Mouse (Mus musculus): ENCODE data around the gene Olfr805. TPM values are rescaled to one million over a fixed set of nuclear protein-coding genes. Genes with fewer than 3 reads are reported as not detected.

Gene Olfr805
- not detected for total RNA-seq (2021)
- long read RNA-seq, experiment 1 = 0 reads
- long read RNA-seq, experiment 2 = 0 reads

DNA sequence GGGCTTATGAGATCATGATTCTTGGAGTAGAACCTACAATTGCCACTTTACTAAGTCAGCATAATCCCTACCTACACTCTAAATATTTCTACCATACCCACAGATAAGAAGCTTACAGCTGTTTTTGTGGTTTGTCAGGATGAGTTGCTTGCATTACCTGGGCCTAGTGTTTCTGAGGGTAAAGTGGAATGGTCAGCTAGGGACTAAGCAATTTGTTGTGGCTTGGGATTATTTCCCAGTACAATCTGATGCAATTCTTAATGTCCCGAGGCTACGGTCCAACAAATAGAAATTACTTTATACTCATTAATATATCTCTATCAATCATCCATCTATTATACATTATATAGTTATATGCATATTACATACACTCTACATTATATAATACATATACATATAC is at the start of gene Olfr805:
TSS of gene Olfr805 (minus strand) at position 101 of the 400 bp plus-strand sequence.
- Histone ChIP-seq H3K27ac (no peak within 1 kb of the TSS), H3K4me3 (no peak within 1 kb of the TSS)
- DNase-seq (ENCODE audit: extremely low spot score in 1 of 2, low spot score in 2 of 2) = no peak
- TF ChIP-seq CTCF (IDR thresholded peaks at IDR 0.05) = no peak
- intact Hi-C loops (cut with DNase I) = no loop called here

DNA sequence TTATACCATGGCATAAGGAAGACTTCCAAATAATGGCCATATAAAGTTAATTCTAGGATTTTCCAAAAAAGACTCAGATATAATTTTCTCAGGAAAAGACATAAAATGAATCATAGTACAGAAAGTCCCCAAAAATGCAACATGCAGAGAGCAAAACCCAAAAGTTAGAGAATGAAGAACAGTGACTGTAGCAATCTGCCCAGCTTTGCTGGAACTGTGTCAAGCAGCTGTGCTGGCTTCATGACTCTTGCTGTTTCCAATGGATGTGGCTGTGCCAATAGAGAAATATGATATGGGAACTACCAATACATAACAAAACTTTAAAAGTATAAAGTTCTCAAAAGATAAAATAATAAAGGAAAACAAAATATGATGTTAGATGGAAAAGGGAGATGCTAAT is 48.9 kb upstream of the Olfr805 start:
- H3K4me3 ChIP-seq = no peak overlapping the region

DNA sequence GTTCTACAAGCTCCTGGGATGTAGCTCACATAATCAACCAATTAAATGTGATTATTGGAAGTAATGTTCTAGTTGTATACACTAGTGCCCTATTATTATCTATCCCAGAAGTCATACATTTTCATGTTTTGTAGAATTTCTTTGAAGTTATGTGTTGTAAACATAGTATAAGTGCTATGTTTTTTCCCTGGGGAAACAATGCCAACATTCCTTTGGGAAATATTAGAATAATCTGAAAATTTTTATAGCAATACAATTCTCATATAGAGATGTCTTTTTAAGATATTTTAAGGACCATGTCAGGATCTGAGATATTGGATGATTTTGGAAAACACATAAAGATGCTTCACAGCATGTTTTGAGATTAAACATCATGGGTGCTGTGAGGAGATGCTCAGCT is 45.2 kb upstream of the Olfr805 start, which contains the start of gene Olfr809:
TSS of gene Olfr809 (plus strand) at position 301 of the 400 bp plus-strand sequence.
- TF ChIP-seq CTCF (IDR thresholded peaks at IDR 0.05) = no peak
- no peak within 1 kb of the TSS for H3K4me3 ChIP-seq
- intact Hi-C loops (cut with DNase I) = no loop called here
- H3K27ac ChIP-seq = no peak within 1 kb of the TSS
- no peak for DNase-seq (ENCODE audit: extremely low spot score in 1 of 2, low spot score in 2 of 2)

More for the DNA sequence above, 48.9 kb upstream of the Olfr805 start:
- H3K27ac ChIP-seq = no peak overlapping the region
- no peak for TF ChIP-seq CTCF (IDR thresholded peaks at IDR 0.05)
- intact Hi-C loops (cut with DNase I) = no loop called here
- no peak for DNase-seq (ENCODE audit: extremely low spot score in 1 of 2, low spot score in 2 of 2)

DNA sequence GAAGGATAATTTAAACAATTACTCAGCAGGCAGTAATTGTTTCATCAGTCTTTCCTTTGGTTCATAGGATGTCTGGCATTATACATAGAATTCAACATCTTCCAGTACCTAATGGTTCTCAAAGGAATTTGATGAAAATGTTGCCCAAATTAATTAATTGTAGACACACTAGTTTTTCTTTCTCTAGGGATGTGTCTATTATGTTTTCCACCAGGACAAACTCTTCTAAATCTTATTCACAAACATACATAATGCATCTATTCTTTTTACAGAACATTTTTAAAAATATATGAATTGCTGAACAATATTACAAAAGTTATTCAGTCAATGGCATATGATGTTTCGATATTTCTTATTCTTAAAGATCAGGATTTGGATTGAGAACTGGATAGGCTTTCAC is 36.0 kb upstream of the Olfr805 start, which contains the start of gene Olfr808:
TSS of gene Olfr808 (plus strand) at position 301 of the 400 bp plus-strand sequence.
- no peak for DNase-seq (ENCODE audit: extremely low spot score in 1 of 2, low spot score in 2 of 2)
- no peak within 1 kb of the TSS for H3K4me3 ChIP-seq
- intact Hi-C loops (cut with DNase I) = no loop called here
- no peak for TF ChIP-seq CTCF (IDR thresholded peaks at IDR 0.05)
- H3K27ac ChIP-seq = no peak within 1 kb of the TSS

DNA sequence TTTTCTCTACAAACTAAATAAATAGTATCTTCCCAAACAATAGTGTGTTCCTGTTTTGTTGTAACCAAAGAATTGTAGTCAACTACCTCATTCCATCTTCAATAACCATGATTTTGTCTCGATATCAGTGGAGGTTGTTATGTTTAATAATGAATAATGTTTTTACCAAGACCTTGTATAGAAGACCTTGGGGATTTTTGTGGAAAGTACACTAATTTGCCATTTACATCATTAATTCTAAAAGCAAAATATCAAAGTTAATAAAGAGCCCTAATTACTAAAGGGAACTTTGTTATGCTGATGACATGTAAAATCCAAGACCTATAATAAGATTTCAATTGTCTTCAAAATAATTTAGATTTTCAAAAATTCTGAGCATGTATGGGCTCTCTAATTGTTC is 28.5 kb upstream of the Olfr805 start, which contains the start of gene Olfr807:
TSS of gene Olfr807 (minus strand) at position 101 of the 400 bp plus-strand sequence.
- TF ChIP-seq CTCF (IDR thresholded peaks at IDR 0.05) = no peak
- Histone ChIP-seq H3K4me3 (no peak within 1 kb of the TSS), H3K27ac (no peak within 1 kb of the TSS)
- no peak for DNase-seq (ENCODE audit: extremely low spot score in 1 of 2, low spot score in 2 of 2)
- intact Hi-C loops (cut with DNase I) = no loop called here

DNA sequence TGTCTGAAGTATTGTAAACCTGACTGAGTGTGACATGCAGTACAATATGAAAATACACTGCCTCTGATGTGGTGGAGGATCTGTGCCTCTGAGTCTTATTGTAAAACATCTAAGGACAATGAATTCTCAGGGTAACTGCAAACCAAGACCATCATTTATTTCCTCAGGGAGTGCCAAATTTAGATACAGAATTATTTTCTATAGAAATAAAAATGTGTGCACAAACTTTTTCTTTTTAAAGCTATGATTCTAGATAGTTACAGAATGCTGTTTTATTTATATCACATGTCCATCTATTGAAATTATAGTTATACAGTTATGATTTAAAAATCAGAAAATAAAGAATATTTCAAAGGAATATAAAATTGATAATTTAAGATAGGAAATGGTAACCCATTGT is 12.6 kb upstream of the Olfr805 start, which contains the start of gene Olfr806:
TSS of gene Olfr806 (minus strand) at position 101 of the 400 bp plus-strand sequence.
- no peak for TF ChIP-seq CTCF (IDR thresholded peaks at IDR 0.05)
- intact Hi-C loops (cut with DNase I) = no loop called here
- Histone ChIP-seq H3K27ac (no peak within 1 kb of the TSS), H3K4me3 (no peak within 1 kb of the TSS)
- no peak for DNase-seq (ENCODE audit: extremely low spot score in 1 of 2, low spot score in 2 of 2)

DNA sequence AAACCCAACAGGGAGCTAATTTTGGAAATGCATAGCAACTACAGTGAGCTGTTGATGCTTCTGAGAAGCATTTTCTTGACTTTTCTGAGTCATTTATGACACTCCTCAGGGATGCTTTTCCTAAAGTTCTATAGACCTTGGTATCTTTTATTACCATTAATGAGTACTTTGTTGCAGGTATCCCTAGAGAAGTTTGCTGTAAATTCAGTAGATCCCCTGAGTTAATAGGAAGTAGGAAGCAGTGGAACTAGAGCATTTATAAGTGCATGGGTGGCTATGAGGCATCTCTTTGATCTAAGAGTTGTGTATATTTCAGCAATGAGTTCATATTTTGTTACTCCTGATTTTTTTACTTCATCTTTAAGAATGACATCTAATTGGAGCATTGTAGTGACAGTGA is 26.3 kb downstream of the Olfr805 start, which contains the start of gene Olfr804:
TSS of gene Olfr804 (plus strand) at position 301 of the 400 bp plus-strand sequence.
- intact Hi-C loops (cut with DNase I) = no loop called here
- DNase-seq (ENCODE audit: extremely low spot score in 1 of 2, low spot score in 2 of 2) = no peak
- TF ChIP-seq CTCF (IDR thresholded peaks at IDR 0.05) = no peak
- Histone ChIP-seq H3K27ac (no peak within 1 kb of the TSS), H3K4me3 (no peak within 1 kb of the TSS)

DNA sequence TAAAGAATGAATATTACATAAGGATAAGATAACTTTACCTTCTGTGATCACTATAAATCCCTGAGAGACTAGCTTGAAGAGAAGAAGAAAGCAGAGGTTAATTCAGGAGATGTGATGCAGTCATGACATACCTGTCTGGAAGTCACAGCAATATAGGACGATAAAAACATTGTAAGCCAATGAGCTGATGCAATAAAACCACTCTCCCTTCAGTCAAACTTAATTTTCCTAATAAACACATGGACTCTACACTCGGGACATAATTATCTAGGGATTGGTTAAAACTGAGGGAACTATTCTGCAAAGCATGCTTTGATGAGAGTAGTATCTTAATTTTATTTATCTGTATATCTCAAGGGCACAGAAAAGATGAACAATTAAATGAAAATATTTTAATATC is 35.0 kb downstream of the Olfr805 start, which contains the start of gene Olfr803:
TSS of gene Olfr803 (minus strand) at position 101 of the 400 bp plus-strand sequence.
- Histone ChIP-seq H3K27ac (no peak within 1 kb of the TSS), H3K4me3 (no peak within 1 kb of the TSS)
- no peak for DNase-seq (ENCODE audit: extremely low spot score in 1 of 2, low spot score in 2 of 2)
- TF ChIP-seq CTCF (IDR thresholded peaks at IDR 0.05) = no peak
- intact Hi-C loops (cut with DNase I) = no loop called here

DNA sequence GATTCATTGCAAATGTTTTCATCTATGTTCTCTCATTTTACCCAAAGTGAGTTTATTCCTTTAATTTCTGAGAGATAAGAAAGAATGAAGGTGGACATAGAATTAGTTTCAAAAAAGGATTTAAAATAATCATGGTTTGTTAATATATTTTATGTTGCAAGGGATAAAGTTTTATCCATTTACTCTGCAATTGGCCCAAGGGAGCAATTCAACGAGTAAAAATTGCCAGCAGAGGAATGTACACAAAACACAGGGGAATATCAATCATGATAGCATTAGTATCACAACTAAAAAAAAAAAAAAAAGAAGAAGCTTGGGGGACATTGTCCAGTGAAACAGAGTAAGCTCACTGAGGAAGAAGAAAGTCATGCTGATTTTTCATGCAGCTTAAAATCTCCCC is 41.1 kb downstream of the Olfr805 start, which contains the start of gene Olfr802:
TSS of gene Olfr802 (minus strand) at position 101 of the 400 bp plus-strand sequence.
- intact Hi-C loops (cut with DNase I) = no loop called here
- TF ChIP-seq CTCF (IDR thresholded peaks at IDR 0.05) = no peak

DNA sequence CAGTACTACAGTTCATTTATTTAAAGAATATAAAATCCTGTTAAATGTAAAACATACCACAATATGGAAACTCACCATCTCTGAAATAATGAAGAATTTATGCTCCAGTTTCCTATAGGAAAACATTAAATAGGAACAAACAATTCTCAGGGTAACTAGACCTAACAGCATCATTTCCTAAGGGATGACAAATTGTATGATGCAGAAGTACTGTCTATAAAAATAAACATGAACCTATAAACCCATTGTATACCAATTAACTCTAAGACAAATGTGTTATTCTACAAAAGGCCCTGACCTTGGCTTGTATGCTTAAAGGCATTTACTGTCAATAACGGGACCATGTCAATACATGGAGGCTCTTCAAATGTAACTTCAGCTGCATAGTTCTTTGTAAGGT is 55.4 kb downstream of the Olfr805 start, which contains the start of gene Olfr801:
TSS of gene Olfr801 (minus strand) at position 101 of the 400 bp plus-strand sequence.
- intact Hi-C loops (cut with DNase I) = no loop called here

More for the DNA sequence above, 41.1 kb downstream of the Olfr805 start, which contains the start of gene Olfr802:
- no peak within 1 kb of the TSS for H3K27ac ChIP-seq
- DNase-seq (ENCODE audit: extremely low spot score in 1 of 2, low spot score in 2 of 2) = no peak
- H3K4me3 ChIP-seq = no peak within 1 kb of the TSS

More for the DNA sequence above, 55.4 kb downstream of the Olfr805 start, which contains the start of gene Olfr801:
- DNase-seq (ENCODE audit: extremely low spot score in 1 of 2, low spot score in 2 of 2) = no peak
- Histone ChIP-seq H3K4me3 (no peak within 1 kb of the TSS), H3K27ac (no peak within 1 kb of the TSS)
- no peak for TF ChIP-seq CTCF (IDR thresholded peaks at IDR 0.05)

Small RNAs within 50 kb of the gene (microRNA-seq; reads per million reads assigned to microRNA genes)
- gene Gm24485 = 0 reads per million in 2 experiments

Other genes starting within 250 kb of the Olfr805 start
- gene Olfr789, start 244.6 kb downstream of the Olfr805 start, total RNA-seq (2021) = not detected
- not detected for gene Olfr790, start 230.9 kb downstream of the Olfr805 start, total RNA-seq (2021)
- not detected for gene Olfr791, start 207.6 kb downstream of the Olfr805 start, total RNA-seq (2021)
- gene Olfr792, start 190.2 kb downstream of the Olfr805 start, total RNA-seq (2021) = not detected
- gene Olfr794, start 161.7 kb downstream of the Olfr805 start, total RNA-seq (2021) = not detected
- gene Olfr796, start 116.8 kb downstream of the Olfr805 start, total RNA-seq (2021) = not detected
- gene Olfr798, start 101.4 kb downstream of the Olfr805 start, total RNA-seq (2021) = not detected
- not detected for gene Olfr799, start 91.9 kb downstream of the Olfr805 start, total RNA-seq (2021)
- gene Olfr800, start 71.7 kb downstream of the Olfr805 start, total RNA-seq (2021) = not detected
- gene Olfr801, start 55.5 kb downstream of the Olfr805 start, total RNA-seq (2021) = not detected
- under 1 TPM in 1 of 2 experiments, not detected in 1; 0.11 TPM for gene Olfr802, start 41.2 kb downstream of the Olfr805 start, total RNA-seq (2021)
- not detected for gene Olfr803, start 35.1 kb downstream of the Olfr805 start, total RNA-seq (2021)
- gene Olfr804, start 26.2 kb downstream of the Olfr805 start, total RNA-seq (2021) = not detected
- not detected for gene Olfr806, start 12.5 kb upstream of the Olfr805 start, total RNA-seq (2021)
- gene Olfr807, start 28.4 kb upstream of the Olfr805 start, total RNA-seq (2021) = not detected
- not detected for gene Olfr808, start 36.1 kb upstream of the Olfr805 start, total RNA-seq (2021)
- gene Olfr809, start 45.3 kb upstream of the Olfr805 start, total RNA-seq (2021) = not detected
- gene Olfr810, start 65.5 kb upstream of the Olfr805 start, total RNA-seq (2021) = not detected
- gene Olfr811, start 75.0 kb upstream of the Olfr805 start, total RNA-seq (2021) = not detected
- not detected for gene Olfr812, start 116.7 kb upstream of the Olfr805 start, total RNA-seq (2021)
- gene Olfr813, start 126.0 kb upstream of the Olfr805 start, total RNA-seq (2021) = not detected
- not detected for gene Olfr814, start 150.5 kb upstream of the Olfr805 start, total RNA-seq (2021)
- gene Olfr815, start 176.5 kb upstream of the Olfr805 start, total RNA-seq (2021) = not detected
- gene Olfr816, start 186.2 kb upstream of the Olfr805 start, total RNA-seq (2021) = not detected
- gene Olfr818, start 219.7 kb upstream of the Olfr805 start, total RNA-seq (2021) = not detected
- gene Olfr819, start 237.9 kb upstream of the Olfr805 start, total RNA-seq (2021) = not detected
- gene Olfr247, start 246.8 kb upstream of the Olfr805 start, total RNA-seq (2021) = not detected

Data from left cerebral cortex, adult 2 months (tissue).